Mouse (Mus musculus) CD4-positive, CD25-positive, alpha-beta regulatory T cell, adult 2 months (primary cell): ENCODE results near the gene Syn1.
A peak's percentile ranks its signal among the peaks of the same experiment; 100 is the strongest.

ENCODE experiments used
- DNase-seq: peaks from one replicate; pipeline ENCODE4 v3.0.0-alpha.2; 2012; ENCODE audit warnings: low read depth, low spot score

The Syn1 gene

DNA sequence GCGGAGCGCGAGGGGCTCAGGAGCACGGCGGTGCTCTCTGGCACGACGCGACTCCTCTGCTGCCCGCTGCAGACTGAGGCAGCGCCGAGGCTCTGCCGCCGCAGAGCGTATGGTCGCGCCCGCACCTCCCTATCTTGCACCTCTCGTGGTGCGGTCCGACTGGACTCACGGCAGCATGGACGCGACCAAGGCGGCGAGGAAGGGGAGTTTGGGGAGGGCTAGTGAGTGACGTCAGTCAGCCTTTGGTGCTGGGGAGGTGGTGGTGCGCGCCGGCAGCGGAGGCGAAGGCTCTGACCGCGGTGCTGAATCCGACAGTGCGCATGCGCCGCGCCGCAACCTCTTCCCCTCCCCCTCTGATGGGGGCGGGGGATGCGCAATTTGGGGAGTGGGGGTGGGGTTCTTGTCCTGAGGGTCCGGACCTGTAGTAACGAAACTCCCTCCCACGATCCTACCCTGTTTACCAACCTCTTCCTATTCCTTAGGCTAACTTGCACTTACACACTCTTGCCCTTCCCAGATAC is at the start of gene Syn1:
Gene Syn1, minus strand, starts transcription at position 161 of the 521 bp plus-strand sequence.
- peak; percentile 87 for DNase-seq

GRCm38 (mm10) chrX:20961477-20962378 is 40.9 kb upstream of the Syn1 start, which contains the start of gene Uxt:
Uxt (minus strand) TSS chrX:20962017.
- DNase-seq: peak; percentile 91

DNA sequence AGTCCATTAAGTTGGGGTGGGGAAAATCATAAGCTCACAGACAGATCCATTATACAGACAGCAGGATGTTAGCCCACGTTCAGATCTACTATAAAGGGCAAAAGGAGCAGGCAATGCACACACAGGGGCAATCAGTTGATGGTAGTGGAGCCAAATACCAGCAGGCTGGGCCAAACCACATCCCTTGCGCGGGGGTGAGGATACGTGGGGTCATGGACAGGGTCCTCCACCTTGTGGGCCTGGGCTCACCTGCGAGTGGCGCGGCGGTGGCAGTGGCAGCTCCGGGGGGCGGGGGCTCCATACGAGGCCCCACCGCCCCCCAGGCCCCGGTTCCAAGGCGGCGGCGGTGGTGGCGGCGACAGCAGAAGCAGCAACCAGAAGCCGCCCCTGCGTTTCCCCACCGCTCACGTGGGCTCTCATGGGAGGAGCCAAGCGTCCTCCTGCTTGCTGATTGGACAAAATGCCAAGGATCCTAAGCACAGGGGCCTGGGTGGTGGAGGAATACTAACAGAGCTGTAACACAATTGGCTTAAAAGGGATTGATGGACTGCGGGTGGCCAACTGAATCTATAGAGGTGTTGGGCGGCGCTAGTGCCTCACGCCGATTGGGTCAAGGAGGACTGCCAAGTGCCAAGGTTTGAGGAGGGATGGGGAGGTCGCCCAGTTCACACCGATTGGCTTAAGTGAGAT is 29.5 kb upstream of the Syn1 start, which contains the start of gene Elk1:
Gene Elk1, minus strand, starts transcription at position 418 of the 690 bp plus-strand sequence.
- peak; percentile 92 for DNase-seq

GRCm38 (mm10) chrX:20946055-20946454 is 25.3 kb upstream of the Syn1 start:
- DNase-seq: peak; percentile 64

GRCm38 (mm10) chrX:20931963-20932362 is 11.2 kb upstream of the Syn1 start:
- no peak for DNase-seq

- DNase-seq: no peak
These were observed 10.6 kb upstream of the Syn1 start, which contains the start of gene Cfp for GRCm38 (mm10) chrX:20931364-20931763. Cfp (minus strand) TSS chrX:20931555.

DNA sequence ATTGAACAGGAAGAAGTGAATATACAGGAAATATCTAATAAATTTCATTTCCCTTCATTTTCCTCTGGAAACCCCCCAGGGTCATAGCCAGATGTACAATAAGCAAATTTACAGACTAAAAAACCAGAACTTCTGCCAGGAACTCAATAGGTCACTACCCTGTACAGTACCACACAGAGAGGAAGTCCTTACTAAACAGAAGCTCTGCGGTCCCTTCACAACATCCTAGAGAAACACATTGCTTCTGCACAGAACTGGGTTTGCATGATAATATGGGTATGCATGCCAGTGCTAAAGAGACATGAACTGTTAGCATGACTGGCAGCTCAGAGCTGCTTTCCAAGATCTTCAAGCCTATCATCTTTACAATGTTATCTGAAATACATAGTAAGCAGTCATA is 9.1 kb upstream of the Syn1 start:
- no peak for DNase-seq

GRCm38 (mm10) chrX:20924976-20925375 is 4.2 kb upstream of the Syn1 start:
- no peak for DNase-seq

DNA sequence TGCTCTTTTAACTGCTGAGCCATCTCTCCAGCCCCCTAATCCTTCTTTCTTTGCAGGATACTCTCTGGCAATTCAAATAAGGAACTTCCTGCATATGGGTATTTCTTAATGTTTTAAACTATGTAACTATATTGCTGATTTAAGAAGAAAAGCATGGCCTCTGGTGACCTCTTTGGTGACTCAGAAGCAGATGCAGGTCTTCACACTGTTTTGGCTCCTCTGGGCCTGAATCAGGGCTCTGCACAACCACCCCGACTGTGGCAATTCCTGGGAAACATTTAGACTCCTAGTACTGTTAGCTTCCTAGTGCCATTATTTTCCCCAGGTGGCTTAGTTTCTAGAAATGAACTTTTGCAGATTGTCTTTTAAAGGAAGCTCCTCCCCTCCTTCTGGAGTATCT is 2.7 kb upstream of the Syn1 start:
- no peak for DNase-seq

DNA sequence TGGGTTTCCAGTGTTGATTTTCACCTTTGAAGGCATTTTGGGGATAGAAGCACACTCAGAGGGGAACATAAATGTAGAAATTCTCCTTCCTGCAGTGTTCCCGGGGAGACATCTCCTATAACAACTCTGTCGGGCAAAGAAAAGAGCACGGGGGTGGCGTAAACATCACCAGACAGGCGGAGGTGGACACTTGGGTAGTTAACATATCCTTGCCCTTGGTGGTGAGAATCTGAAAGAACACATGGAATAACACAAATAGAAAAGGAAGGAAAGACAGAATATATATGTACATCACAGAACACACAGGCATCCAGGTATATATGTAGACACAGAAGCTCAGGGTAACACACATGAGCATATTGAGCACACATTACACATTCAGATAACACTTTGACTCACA is 562 bp upstream of the Syn1 start:
- DNase-seq: no peak

DNA sequence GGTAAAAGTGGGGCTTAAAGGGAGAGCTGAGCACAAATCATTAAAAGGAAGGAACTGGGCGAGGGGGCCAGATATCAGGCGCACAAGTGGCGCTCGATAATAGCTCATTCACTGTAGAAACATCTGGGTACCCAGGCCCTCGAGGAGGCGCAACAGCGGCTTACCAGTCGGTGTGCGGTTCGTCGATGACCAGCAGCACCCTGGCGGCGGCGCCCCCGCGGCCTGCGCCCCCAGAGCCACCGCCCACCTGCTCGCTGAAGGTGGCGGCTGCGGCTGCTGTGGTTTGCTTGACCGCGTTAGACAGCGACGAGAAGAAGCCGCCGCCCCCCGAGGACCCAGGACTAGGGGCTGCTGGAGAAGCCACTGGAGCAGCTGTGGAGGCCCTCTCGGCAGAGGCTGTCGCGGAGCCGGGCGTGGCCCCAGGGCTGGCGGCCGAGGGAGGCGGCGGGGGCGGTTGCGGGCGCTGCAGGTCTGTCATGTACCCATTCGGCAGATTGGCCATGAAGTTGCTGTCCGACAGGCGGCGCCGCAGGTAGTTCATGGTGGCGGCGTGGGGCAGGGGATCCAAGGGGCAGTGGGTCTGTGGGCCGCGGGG is 458 bp downstream of the Syn1 start:
- DNase-seq: no peak

- DNase-seq: no peak
These were observed 5.7 kb downstream of the Syn1 start for GRCm38 (mm10) chrX:20915075-20915474.

- no peak for DNase-seq
These were observed 7.1 kb downstream of the Syn1 start for GRCm38 (mm10) chrX:20913726-20914125.

DNA sequence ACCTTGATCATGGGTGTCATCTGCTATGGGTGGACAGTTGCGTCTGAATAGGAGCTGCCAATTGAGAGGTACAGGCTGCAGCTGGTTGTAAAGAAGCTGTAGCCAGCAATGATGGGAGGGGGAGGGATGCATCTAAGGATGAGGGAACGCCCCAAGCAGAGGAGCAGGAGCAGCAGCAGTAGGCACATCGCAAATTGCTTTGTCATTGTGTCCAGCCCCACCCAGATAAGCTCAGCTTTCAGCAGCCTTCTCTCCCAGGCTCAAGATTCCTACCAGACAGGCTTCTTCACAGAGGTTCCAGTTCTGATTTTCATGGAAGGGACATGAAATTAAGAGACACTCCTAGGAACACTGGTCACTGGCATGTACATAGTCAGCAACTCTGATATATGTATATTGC is 10.7 kb downstream of the Syn1 start:
- no peak for DNase-seq

DNA sequence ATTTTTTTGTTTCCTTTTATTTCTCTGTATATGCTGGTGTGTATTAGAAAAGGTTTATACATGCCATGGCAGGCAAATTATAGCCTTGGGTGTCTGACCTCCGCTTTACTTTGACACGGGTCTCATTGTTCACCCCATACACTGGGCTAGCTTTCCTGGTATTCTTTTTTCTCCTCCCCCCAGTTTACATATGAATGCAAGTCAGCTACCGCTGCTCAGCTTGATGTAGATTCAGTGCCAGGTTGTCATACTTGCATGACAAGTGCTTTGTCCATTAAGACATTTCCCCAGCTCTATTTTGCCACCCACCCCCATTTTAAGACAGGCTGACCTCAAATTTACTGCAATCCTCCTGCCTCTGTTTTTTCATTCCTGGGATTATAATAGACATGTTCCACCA is 45.6 kb downstream of the Syn1 start:
- no peak for DNase-seq

DNA sequence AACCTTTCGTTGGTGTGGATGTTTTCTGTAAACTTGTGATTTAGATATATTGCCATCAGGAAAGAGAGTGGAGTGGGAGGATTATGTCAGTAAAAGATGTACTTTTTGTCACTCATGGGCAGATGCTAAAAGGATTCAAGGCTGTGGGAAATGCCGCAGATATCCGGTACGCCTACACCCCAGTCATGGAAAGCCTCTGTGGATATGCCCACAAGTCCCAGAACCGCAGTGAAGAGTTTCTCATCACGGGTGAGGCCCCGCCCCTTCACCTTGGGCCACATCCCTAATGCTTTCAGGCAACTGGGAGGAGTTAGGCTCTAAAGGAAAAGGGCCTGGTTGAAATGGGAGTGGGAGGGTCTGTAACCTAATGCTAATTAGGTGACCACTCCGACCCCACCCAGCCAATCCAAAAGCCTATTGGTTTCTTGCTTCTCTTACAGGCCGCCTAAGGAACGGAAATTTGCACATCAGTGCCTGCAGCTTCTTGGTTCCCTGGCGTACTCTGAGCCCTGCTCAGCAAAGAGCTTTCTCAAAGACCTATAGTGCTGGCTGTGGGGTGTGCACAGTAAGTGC is 47.8 kb downstream of the Syn1 start:
- DNase-seq: no peak

- DNase-seq: no peak
These were observed 50.8 kb downstream of the Syn1 start, which contains the start of gene Timp1 for GRCm38 (mm10) chrX:20869962-20870513. Timp1 (plus strand) TSS chrX:20870166.

GRCm38 (mm10) chrX:20869203-20869602 is 51.6 kb downstream of the Syn1 start:
- DNase-seq: no peak

DNA sequence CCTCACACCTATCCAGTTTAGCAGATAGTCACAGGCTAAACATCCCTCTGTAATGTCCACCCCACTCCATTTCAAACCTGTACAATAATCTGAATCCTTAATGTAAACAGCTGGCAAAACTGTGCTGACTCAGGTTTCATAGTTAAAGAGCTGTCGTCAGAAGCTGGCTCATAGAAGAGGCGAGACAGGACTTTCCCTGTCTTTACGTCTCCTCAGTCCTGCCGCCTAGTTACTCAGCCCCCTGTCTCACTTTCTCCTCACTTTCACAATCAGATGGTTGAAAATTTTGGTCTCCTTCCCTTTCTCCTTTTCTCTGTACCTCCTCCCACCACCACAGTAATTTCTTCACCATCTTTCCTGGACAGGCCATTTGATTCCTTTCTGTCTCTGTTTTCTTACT is 52.7 kb downstream of the Syn1 start:
- DNase-seq: no peak

DNA sequence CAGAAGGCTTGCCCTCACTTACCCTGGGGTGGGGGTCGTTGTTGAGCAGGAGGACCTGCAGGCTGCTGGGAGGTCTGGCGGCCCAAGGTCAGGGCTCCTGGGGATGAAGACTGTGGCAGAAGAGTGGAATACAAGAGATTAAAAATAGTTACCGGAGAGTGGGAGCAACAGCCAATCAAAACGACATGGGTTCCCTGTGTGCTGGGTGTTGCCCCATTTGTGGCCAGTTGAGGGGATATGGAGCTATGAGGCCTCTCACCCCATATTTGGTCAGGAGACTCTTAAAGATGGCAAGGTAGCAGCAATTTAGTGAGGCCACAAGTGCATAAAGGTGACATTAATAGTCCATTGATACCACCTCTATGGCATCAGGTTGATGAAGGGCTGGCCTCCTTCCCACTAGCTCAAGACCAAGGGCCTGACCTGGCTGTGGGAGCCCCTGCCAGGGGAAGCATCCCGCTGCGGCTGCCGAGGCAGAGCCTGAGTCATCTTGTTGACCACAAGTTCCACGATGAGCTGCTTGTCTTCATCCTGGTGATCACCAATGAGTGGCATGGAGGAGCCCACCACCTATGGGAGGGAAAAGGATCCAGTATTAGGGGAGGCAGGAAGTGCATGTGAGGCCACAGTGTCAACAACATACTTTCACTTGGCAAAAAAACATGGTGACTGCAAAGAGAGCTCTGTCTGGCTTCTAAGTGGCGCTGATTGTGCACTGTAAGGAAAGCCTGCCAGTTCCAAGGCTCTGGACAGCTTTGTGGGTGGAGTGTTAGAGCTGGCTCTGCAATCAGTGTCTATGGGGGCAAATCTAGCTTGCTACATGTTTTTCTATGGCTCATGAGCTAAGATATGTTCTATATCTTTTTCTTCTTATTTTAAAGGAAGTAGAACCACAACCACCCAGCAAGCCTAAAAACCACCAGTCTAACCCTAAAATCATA is 57.4 kb downstream of the Syn1 start:
- DNase-seq: no peak
